Mouse (Mus musculus) forebrain, embryonic 10.5 days (tissue): ENCODE data around the gene Gm6871. TPM values are rescaled to one million over a fixed set of nuclear protein-coding genes. Genes with fewer than 3 reads are reported as not detected.
"Not testable (repeated sequence)": the region's sequence is repeated elsewhere in the genome, so short reads cannot be mapped to it uniquely, and the experiment has no call there.

Experiments
- DNase-seq: peaks from one replicate; pipeline ENCODE4 v3.0.0-alpha.2; 2017; ENCODE audit warnings: low spot score; ENCODE audit errors: extremely low spot score
- H3K27ac ChIP-seq: fragments of 300-500 bp; sonication (generic); 2 replicates; pipeline ENCODE4 v1.5.1; 2016; ENCODE audit warnings: mild to moderate bottlenecking
- H3K27me3 ChIP-seq: fragments of 300-500 bp; sonication (generic); 2 replicates; pipeline ENCODE4 v1.6.1; 2016; ENCODE audit warnings: mild to moderate bottlenecking; ENCODE audit not compliant: poor library complexity, severe bottlenecking
- H3K36me3 ChIP-seq: fragments of 300-500 bp; sonication (generic); replicated peaks from 2 replicates; pipeline ENCODE4 v1.6.1; 2016; ENCODE audit warnings: mild to moderate bottlenecking, moderate library complexity
- H3K4me1 ChIP-seq: fragments of 300-500 bp; sonication (generic); 2 replicates; pipeline ENCODE4 v1.6.1; 2016
- H3K4me3 ChIP-seq: fragments of 300-500 bp; sonication (generic); 2 replicates; pipeline ENCODE4 v1.5.1; 2016; ENCODE audit warnings: mild to moderate bottlenecking, moderate library complexity
- H3K9me3 ChIP-seq: fragments of 300-500 bp; sonication (generic); 2 replicates; pipeline ENCODE4 v1.6.1; 2016; ENCODE audit warnings: mild to moderate bottlenecking, moderate library complexity
- WGBS: fragments of 180-500 bp; shearing (Covaris S2); methylation state at CpG from one replicate; pipeline ENCODE4 v1.1.7; 2016; 5-methylcytosine and 5-hydroxymethylcytosine counted together
- polyA plus RNA-seq: library from polyadenylated mRNA; unstranded; fragments of >200 nt; fragmentation: Nextera tagmentation; extraction: Ambion mirVana; gene quantifications from 2 replicates; pipeline ENCODE4 v1.2.1, GENCODE M21; 2016

Gm6871 gene
- polyA plus RNA-seq, 1 experiment from 2014 or later = not detected

DNA sequence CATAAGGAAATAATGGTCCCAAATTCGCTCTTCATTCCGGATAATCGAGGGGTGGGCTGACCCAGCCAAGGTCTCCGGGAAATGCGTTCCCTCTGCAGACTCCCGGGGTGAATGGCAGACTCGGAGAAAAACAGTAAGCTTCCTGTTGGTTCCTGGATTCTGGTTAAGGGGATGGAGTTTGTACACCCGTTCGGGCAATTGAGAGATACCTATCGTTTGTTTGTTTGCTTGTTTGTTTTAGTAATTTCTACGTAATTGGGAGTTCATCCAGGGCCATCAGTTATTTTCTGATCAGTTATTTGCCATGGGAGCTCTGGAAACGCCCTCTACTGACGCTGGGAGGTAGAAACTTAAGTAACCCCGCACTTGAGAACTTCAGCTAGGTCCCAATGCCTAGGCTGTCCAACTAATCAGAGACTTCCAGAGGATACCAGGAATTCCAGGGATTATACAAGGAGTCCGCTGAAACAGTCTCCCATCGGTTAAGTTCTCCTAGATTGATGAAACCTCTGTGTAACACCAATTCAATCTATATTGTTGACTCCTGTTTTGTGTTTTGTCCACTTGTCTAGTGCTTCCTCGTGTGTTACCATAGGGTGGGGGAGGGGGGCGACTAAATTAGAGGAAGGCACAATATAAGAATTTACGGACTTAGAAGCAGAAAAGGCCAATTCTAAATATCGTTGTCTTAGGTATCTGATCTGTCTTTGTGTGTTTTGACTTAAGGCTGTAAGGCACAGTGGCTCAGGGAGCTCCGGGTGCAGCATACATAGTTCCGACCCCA lies 73.1 kb downstream of the Gm6871 start:
- H3K4me1 ChIP-seq = 0 out of 2 replicates have a peak, but pooled peaks cover 3% of the 10 kb centered on the region
- DNase-seq = peak; percentile 25
- 21% methylated on average over 22 of the region's 22 CpGs for WGBS
- peak overlapping the region; percentile 67 for H3K4me3 ChIP-seq
- H3K36me3 ChIP-seq = peaks cover 6% of the 10 kb centered on the region
- peaks cover 32% of the 10 kb centered on the region for H3K9me3 ChIP-seq
- H3K27me3 ChIP-seq = no peaks in the 10 kb centered on the region
- peak overlapping the region; percentile 83 for H3K27ac ChIP-seq

GRCm38 (mm10) chr7:41499389-41500049 lies 73.9 kb downstream of the Gm6871 start, which contains the start of the genes Gm20449 and AW146154:
Gene Gm20449, minus strand, starts transcription at chr7:41499417.
Gene AW146154, minus strand, starts transcription at chr7:41499890.
- Histone ChIP-seq H3K36me3 (peaks cover 14% of the 10 kb centered on the region), H3K4me1 (0 out of 2 replicates have a peak, but pooled peaks cover 3% of the 10 kb centered on the region), H3K9me3 (peaks cover 39% of the 10 kb centered on the region), H3K27ac (peak within 1 kb of the TSS; percentile 83), H3K27me3 (no peaks in the 10 kb centered on the region), H3K4me3 (peak within 1 kb of the TSS; percentile 67)
- DNase-seq = peak; percentile 80
- under 1% methylated on average over 18 of the region's 18 CpGs for WGBS

DNA sequence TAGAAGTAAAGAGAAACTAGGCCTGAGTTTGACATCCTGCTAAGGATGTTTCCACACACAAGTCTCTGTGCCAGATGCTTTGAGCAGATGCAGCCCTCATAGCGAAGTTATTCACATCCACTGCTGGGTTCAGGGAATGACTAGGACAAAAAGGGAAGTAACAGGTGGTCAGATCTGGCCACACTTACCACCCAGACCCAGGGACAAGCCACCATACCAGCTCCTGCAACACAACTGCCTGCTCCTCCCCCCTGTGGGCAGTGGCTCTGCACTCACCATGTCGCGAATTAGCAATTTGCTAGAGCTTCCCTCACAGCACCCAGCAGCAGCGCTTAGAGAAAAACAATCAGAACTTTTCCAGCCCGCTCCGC lies 74.5 kb downstream of the Gm6871 start:
- WGBS = 0% methylated on average over 6 of the region's 6 CpGs
- not testable (repeated sequence) for DNase-seq, H3K4me1 ChIP-seq, H3K27me3 ChIP-seq
- H3K4me3 ChIP-seq = peak overlapping the region; percentile 67
- H3K27ac ChIP-seq = peak overlapping the region; percentile 83
- H3K9me3 ChIP-seq = peaks cover 44% of the 10 kb centered on the region
- H3K36me3 ChIP-seq = peaks cover 19% of the 10 kb centered on the region

DNA sequence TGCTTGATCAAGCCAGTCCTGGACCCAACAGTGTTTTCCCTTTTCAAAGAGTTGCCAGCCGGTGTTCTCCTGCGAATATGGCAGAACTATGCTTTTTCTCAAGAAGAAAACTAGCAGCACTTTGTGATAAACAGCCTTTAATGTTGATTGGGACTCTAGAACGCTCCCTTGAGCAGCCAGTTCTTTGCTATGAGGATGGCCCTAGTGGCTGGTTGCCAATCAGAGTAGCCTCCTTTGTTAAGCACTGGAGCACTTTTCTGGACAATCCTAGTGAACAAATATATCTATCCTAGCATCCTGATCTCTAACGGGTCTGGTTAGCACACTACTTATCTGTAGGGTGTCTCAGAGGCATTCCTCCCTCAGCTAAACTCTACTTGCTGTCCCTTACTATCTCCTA lies 75.0 kb downstream of the Gm6871 start:
- WGBS = 79% methylated on average over 4 of the region's 4 CpGs
- H3K27me3 ChIP-seq = not testable (repeated sequence)
- peak overlapping the region; percentile 67 for H3K4me3 ChIP-seq

GRCm38 (mm10) chr7:41497871-41498270 lies 75.6 kb downstream of the Gm6871 start:
- 91% methylated on average over 2 of the region's 2 CpGs for WGBS
- Histone ChIP-seq H3K4me3 (no peak overlapping the region), H3K27ac (no peak overlapping the region), H3K4me1 (0 out of 2 replicates have a peak, but pooled peaks cover 3% of the 10 kb centered on the region), H3K9me3 (peaks cover 50% of the 10 kb centered on the region), H3K36me3 (peaks cover 19% of the 10 kb centered on the region), H3K27me3 (no peaks in the 10 kb centered on the region)
- no peak for DNase-seq

More for the DNA sequence above, 75.0 kb downstream of the Gm6871 start:
- not testable (repeated sequence) for H3K27ac ChIP-seq, DNase-seq, H3K4me1 ChIP-seq
- peaks cover 47% of the 10 kb centered on the region for H3K9me3 ChIP-seq
- peaks cover 19% of the 10 kb centered on the region for H3K36me3 ChIP-seq

Other genes with a start within 250 kb of the Gm6871 start
- gene AI987944, start 180.3 kb downstream of the Gm6871 start, polyA plus RNA-seq = 11.5 and 12.9 TPM in 2 replicates
- 0.06 and 0.16 TPM in 2 replicates for gene Vmn2r57, start 125.0 kb downstream of the Gm6871 start, polyA plus RNA-seq
- gene Gm20449, start 74.2 kb downstream of the Gm6871 start, polyA plus RNA-seq = 0.30 TPM in 1 of 2 replicates, not detected in the other
- 11.0 and 11.1 TPM in 2 replicates for gene AW146154, start 73.8 kb downstream of the Gm6871 start, polyA plus RNA-seq
- gene 2610021A01Rik, start 25.6 kb upstream of the Gm6871 start, polyA plus RNA-seq = 14.4 and 16.5 TPM in 2 replicates
- gene Zfp788, start 59.5 kb upstream of the Gm6871 start, polyA plus RNA-seq = 13.5 and 14.4 TPM in 2 replicates